Mouse (Mus musculus) G1E (cell line): ENCODE data around the gene Map1lc3b. TPM values are rescaled to one million over a fixed set of nuclear protein-coding genes. Genes with fewer than 3 reads are reported as not detected.
A peak's percentile ranks its signal among the peaks of the same experiment; 100 is the strongest.
"Not testable (repeated sequence)": the region's sequence is repeated elsewhere in the genome, so short reads cannot be mapped to it uniquely, and the experiment has no call there.

Source experiments
- ATAC-seq: 2 replicates; pipeline ENCODE4 v1.8.0; 2016; ENCODE audit warnings: mild to moderate bottlenecking; ENCODE audit not compliant: insufficient number of reproducible peaks, poor library complexity, low FRiP score, severe bottlenecking; ENCODE audit errors: extremely low read depth
- DNase-seq: peaks from one replicate; pipeline ENCODE4 v3.0.0; 2012; ENCODE audit warnings: low spot score
- H3K27me3 ChIP-seq: 2 replicates; pipeline ENCODE4 v1.6.1; 2012; ENCODE audit warnings: mild to moderate bottlenecking, low read length, inconsistent platforms; ENCODE audit not compliant: insufficient read depth
- H3K36me3 ChIP-seq: replicated peaks from 2 replicates; pipeline ENCODE3; 2012; ENCODE audit warnings: mild to moderate bottlenecking, inconsistent platforms
- H3K4me1 ChIP-seq: 2 replicates; pipeline ENCODE4 v1.6.1; 2012; ENCODE audit warnings: low read depth, low read length, inconsistent platforms, mixed read lengths; ENCODE audit not compliant: insufficient read depth
- H3K4me3 ChIP-seq: 2 replicates; pipeline ENCODE4 v1.5.1; 2012; ENCODE audit warnings: low read depth, mild to moderate bottlenecking, inconsistent platforms, low read length, moderate library complexity, mixed read lengths
- H3K9me3 ChIP-seq: replicated peaks from 2 replicates; pipeline ENCODE4 v1.6.1; 2012; ENCODE audit warnings: inconsistent platforms
- CTCF ChIP-seq: IDR thresholded peaks from 2 replicates; pipeline ENCODE4 v1.5.1; 2012; ENCODE audit warnings: low read depth, low read length, inconsistent platforms, mixed read lengths
- GATA1 ChIP-seq: IDR thresholded peaks from 2 replicates; pipeline ENCODE4 v1.6.1; 2012; ENCODE audit warnings: borderline replicate concordance, low read length, inconsistent platforms, mixed read lengths
- GATA2 ChIP-seq: IDR thresholded peaks from 2 replicates; pipeline ENCODE4 v1.6.1; 2012; ENCODE audit warnings: low read depth, low read length, inconsistent platforms, borderline replicate concordance
- POLR2AphosphoS5 ChIP-seq: IDR thresholded peaks from 2 replicates; pipeline ENCODE4 v1.6.1; 2012; ENCODE audit warnings: low read depth, low read length, inconsistent platforms; ENCODE audit not compliant: insufficient replicate concordance
- TAL1 ChIP-seq: conservative IDR thresholded peaks from 2 replicates; pipeline ENCODE4 v1.6.1; 2012; ENCODE audit warnings: low read depth, low read length, inconsistent platforms, mixed read lengths
- polyA plus RNA-seq: library from polyadenylated mRNA; stranded (reverse); fragments of >175 nt; gene quantifications from 2 replicates; pipeline ENCODE4 v1.2.3, GENCODE M21; 2012
- total RNA-seq, 2 experiments: library from RNA; stranded (forward) in 1 of 2; stranded (reverse) in 1 of 2; fragments of 200-1000 nt in 1 of 2; fragments of >200 nt in 1 of 2; fragmentation: Nextera tagmentation in 1 of 2; gene quantifications; 2 replicates each; pipeline ENCODE4 v1.2.3; 2014 to 2017

Gene Map1lc3b
- total and polyA plus RNA-seq, 3 experiments, result 54.4 to 159 (median 109) TPM

GRCm38 (mm10) chr8:121589205-121589726 lies 895 bp upstream of the Map1lc3b start:
- Histone ChIP-seq H3K4me1 (peaks cover 47% of the 10 kb centered on the region), H3K27me3 (no peaks in the 10 kb centered on the region), H3K4me3 (no peak overlapping the region; the same call in 1 of the 2 replicates), H3K36me3 (peaks cover 27% of the 10 kb centered on the region), H3K9me3 (no peaks in the 10 kb centered on the region)
- no peak for ATAC-seq
- no peak for TF ChIP-seq POLR2AphosphoS5
- no peak for TF ChIP-seq GATA2
- no peak for TF ChIP-seq TAL1
- TF ChIP-seq CTCF, result no peak
- TF ChIP-seq GATA1, result no peak
- no peak for DNase-seq

DNA sequence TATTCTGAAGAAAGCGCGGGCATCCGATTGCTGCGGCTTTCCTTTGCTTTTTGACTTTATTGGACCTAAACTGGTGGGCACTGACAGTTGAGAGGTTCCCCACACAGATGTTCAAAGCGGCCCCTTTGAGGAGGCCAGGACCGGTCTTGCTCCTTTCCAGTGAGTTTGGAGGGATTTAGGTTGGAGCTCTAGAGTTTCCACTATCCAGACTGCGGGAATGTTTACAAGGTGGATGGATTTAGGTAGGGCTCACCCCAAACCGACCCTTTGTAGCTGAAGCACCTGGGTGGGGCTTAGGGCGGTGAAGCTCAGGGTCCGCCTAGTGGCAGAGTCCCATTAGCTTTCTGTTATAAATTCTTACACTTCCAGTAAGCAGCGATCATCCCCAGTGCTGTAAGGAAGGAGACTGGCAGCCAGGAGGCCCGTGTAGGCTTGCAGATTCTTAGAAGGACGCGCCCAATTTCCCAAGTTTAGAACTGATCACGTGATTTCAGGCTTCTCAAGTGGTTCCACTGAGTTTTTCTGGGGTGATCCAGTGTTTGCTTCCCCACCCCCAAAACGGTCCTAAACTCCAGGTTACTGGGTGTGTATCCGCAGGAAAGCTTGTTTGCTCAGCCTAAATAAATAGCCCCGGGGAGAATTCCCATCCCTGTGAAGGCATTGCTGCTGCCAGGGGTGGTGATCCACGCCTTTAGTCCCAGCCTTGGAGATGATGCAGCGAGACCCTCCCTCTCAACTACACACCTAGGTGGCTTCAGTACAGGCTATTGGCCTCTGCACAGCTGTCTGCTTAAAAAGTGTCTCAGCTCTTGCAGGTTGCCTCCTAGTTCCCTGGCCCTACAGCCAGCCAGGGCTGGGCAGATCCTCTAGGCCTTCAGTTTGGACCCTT lies 1.3 kb downstream of the Map1lc3b start:
- DNase-seq (peak; percentile 80), ATAC-seq (peak; percentile 78)
- TF ChIP-seq CTCF (no peak), GATA1 (no peak), POLR2AphosphoS5 (no peak), GATA2 (no peak), TAL1 (no peak)
- H3K4me3 ChIP-seq, result peak overlapping the region; percentile 96
- H3K36me3 ChIP-seq, result peaks cover 48% of the 10 kb centered on the region
- H3K4me1 ChIP-seq, result peaks cover 38% of the 10 kb centered on the region
- no peaks in the 10 kb centered on the region for H3K27me3 ChIP-seq
- no peaks in the 10 kb centered on the region for H3K9me3 ChIP-seq

- peaks cover 38% of the 10 kb centered on the region for H3K4me1 ChIP-seq
- no peak overlapping the region; the same call in 1 of the 2 replicates for H3K4me3 ChIP-seq
- DNase-seq (no peak), ATAC-seq (no peak)
- TF ChIP-seq POLR2AphosphoS5, result no peak
- no peak for TF ChIP-seq GATA2
- no peak for TF ChIP-seq TAL1
- no peak for TF ChIP-seq CTCF
- TF ChIP-seq GATA1, result no peak
- H3K27me3 ChIP-seq, result no peaks in the 10 kb centered on the region
- H3K9me3 ChIP-seq, result no peaks in the 10 kb centered on the region
- peaks cover 63% of the 10 kb centered on the region for H3K36me3 ChIP-seq
Measured at GRCm38 (mm10) chr8:121593293-121593692, 3.1 kb downstream of the Map1lc3b start.

DNA sequence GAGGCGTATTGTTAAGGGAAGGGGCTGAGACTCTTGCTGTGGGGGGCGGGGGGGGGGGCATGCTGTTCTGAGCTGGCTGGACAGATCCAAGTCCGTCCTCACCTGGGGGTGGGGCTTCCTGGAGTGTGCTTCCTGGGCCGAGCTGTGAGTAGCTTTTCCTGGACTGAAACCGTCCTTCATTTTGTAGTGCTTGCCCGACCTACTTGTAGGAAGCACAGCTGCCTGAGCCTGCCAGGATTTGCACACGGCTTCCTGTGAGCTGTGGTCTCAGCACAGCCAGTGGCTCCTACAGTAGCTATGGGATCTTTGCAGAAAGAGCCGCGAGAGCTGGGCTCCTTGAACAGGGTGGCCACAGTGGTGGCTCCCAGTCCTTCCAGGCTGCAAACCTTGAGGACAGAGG lies 3.8 kb downstream of the Map1lc3b start:
- TF ChIP-seq TAL1 (no peak), GATA2 (no peak), GATA1 (no peak), POLR2AphosphoS5 (no peak)
- Histone ChIP-seq H3K36me3 (peaks cover 67% of the 10 kb centered on the region), H3K4me1 (peaks cover 32% of the 10 kb centered on the region), H3K4me3 (no peak overlapping the region), H3K9me3 (no peaks in the 10 kb centered on the region), H3K27me3 (no peaks in the 10 kb centered on the region)
- ATAC-seq (no peak), DNase-seq (no peak)

- not testable (repeated sequence) for H3K9me3 ChIP-seq, ATAC-seq
Measured at GRCm38 (mm10) chr8:121597492-121597891, 7.3 kb downstream of the Map1lc3b start.

GRCm38 (mm10) chr8:121598190-121598589 lies 8.0 kb downstream of the Map1lc3b start:
- DNase-seq, result no peak
- no peak for ATAC-seq
- no peaks in the 10 kb centered on the region for H3K27me3 ChIP-seq
- H3K9me3 ChIP-seq, result no peaks in the 10 kb centered on the region
- no peak for TF ChIP-seq GATA1
- TF ChIP-seq POLR2AphosphoS5, result no peak
- TF ChIP-seq TAL1, result no peak
- no peak for TF ChIP-seq CTCF
- no peak overlapping the region for H3K4me3 ChIP-seq
- no peaks in the 10 kb centered on the region for H3K4me1 ChIP-seq
- peaks cover 61% of the 10 kb centered on the region for H3K36me3 ChIP-seq

More at GRCm38 (mm10) chr8:121597492-121597891, 7.3 kb downstream of the Map1lc3b start:
- not testable (repeated sequence) for DNase-seq, H3K27me3 ChIP-seq, H3K4me3 ChIP-seq, H3K4me1 ChIP-seq
- peaks cover 68% of the 10 kb centered on the region for H3K36me3 ChIP-seq
